Mouse (Mus musculus): ENCODE measurements at regions not wholly inside any gene's neighbourhood (a gene's known extent, or its start where the extent isn't known, plus 50 kb on each side); places are given as distances from the start of the nearest gene placed in this dataset.
"Not testable (repeated sequence)": the region's sequence is repeated elsewhere in the genome, so short reads cannot be mapped to it uniquely, and the experiment has no call there.

- not testable (repeated sequence) for DNase-seq (ENCODE audit: inconsistent ontology term)
Measured at GRCm38 (mm10) chr12:119708715-119709114, 236.9 kb upstream of the Tmem196 start.

- DNase-seq (ENCODE audit: inconsistent ontology term), result no peak
Measured at GRCm38 (mm10) chr12:119730789-119731188, 214.8 kb upstream of the Tmem196 start.

GRCm38 (mm10) chr12:119762580-119762979 is 183.0 kb upstream of the Tmem196 start:
- DNase-seq (ENCODE audit: inconsistent ontology term), result peak; percentile 29

GRCm38 (mm10) chr12:119763292-119763976 is 182.2 kb upstream of the Tmem196 start:
- peak; percentile 80 for DNase-seq (ENCODE audit: inconsistent ontology term)

GRCm38 (mm10) chr12:119777559-119777958 is 168.1 kb upstream of the Tmem196 start:
- no peak for DNase-seq (ENCODE audit: inconsistent ontology term)

- no peak for DNase-seq (ENCODE audit: inconsistent ontology term)
Measured at GRCm38 (mm10) chr12:119807692-119808091, 137.9 kb upstream of the Tmem196 start.

GRCm38 (mm10) chr12:119816225-119816624 is 129.4 kb upstream of the Tmem196 start:
- DNase-seq (ENCODE audit: inconsistent ontology term), result peak; percentile 26

GRCm38 (mm10) chr12:119839119-119839518 is 106.5 kb upstream of the Tmem196 start:
- DNase-seq (ENCODE audit: inconsistent ontology term), result no peak

- DNase-seq (ENCODE audit: inconsistent ontology term), result peak; percentile 90
Measured at GRCm38 (mm10) chr12:119881744-119882143, 63.9 kb upstream of the Tmem196 start.

- DNase-seq (ENCODE audit: inconsistent ontology term), result no peak
Measured at GRCm38 (mm10) chr12:119890030-119890429, 55.6 kb upstream of the Tmem196 start.

Data from Muller cell, postnatal 12 days (primary cell).